Mouse (Mus musculus): ENCODE measurements around the gene Isyna1.
A peak's percentile ranks its signal among the peaks of the same experiment; 100 is the strongest.

Isyna1 gene

DNA sequence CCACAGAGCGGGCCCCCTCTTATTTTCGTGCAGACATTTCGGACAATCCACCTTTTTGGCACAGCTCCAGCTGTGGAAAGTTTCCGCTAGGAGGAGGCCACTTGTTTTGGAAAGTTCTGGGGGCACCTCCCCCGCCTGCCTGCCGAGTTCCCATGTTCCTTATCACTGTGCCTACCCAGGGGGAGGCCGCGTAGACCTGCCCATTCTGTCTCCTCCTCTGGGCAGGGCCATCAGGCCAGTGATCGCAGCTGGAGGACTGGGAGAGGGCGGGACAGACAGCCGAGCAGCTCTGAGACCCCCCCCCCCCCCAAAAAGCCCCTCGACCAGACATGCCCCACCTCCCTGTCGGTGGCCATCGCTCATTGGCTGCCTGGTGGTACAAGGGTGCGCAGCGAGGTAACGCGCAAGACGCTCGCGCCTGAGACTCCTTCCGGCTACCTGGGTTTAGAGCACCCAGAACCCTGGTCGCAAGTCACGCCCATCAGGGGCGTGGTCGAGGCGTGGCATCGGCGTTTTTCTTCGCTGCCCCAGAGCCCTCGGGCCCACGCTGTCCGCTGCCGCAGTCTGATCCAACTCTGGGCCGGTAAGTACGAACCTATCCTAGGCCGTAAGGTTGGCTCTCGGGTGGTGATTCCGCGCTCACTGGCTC, at the start of gene Isyna1:
TSS of gene Isyna1 (plus strand) at position 413 of the 649 bp plus-strand sequence.
- peak; percentile 87 for DNase-seq (ENCODE audit: low spot score)

DNA sequence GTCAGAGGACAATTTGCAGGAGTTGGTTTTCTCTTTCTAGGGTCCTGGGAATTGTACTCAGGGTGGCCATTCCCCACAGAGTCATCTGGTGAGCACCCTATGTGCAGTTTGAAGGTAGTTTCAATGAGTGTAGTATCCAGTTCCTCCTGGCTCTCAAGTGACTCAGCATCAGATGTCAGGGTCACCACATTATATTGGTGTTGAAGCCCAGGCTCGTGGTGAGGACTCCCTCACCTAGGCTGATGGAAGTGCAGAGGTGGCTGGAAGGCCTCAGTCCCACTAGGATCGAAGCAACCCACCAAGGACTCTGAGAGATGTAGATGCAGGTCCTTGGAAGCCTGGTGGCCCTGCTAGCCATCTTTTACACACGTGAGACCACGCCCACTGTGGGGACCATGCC, 47.8 kb upstream of the Isyna1 start:
- DNase-seq (ENCODE audit: low spot score): no peak

DNA sequence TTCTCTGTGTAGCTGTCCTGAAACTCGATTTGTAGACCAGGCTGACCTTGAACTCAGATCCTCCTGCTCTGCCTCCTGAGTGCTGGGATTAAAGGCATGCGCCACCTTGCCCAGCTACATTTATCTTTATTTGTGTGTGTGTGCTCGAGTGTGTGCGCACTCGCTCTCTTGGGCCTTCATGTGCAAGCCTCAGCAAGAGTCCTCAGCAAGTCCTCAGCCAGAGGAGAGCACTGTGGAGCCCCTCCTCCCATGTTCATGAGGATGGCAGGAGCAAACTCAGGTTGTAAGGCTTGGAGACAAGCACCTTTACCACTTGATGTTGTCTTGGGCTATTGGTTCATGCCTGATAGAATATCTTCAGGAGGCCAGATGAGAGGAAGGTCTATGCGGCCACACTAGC, 46.4 kb upstream of the Isyna1 start:
- no peak for DNase-seq (ENCODE audit: low spot score)

DNA sequence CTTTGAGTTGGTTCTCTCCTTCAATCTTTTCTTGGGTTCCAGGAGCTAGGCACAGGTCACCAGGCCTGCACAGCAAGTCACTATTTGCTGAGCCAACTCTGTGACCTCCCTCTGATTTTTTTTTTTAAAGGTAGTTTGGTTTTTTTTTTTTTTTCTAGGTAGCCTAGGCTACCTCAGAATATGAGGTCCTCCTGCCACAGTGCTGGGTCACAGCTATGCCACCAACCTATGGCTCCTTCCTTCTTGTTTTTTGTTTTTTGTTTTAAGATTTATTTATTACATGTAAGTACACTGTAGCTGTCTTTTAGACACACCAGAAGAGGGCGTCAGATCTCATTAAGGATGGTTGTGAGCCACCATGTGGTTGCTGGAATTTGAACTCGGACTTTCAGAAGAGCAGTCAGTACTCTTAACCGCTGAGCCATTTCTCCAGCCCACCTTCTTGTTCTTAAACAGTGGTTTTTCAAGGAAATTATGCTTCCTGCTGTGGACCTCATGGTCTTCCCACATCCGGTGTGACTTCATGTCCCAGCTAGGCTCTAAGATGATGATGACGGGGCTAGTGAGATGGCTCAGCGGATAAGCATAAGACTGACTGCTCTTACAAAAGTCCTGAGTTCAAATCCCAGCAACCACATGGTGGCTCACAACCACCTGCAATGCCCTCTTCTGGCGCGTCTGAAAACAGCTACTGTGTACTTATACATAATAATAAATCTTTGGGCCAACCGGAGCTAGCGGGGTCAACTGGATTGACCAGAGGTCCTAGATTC, 44.6 kb upstream of the Isyna1 start:
- DNase-seq (ENCODE audit: low spot score): no peak

DNA sequence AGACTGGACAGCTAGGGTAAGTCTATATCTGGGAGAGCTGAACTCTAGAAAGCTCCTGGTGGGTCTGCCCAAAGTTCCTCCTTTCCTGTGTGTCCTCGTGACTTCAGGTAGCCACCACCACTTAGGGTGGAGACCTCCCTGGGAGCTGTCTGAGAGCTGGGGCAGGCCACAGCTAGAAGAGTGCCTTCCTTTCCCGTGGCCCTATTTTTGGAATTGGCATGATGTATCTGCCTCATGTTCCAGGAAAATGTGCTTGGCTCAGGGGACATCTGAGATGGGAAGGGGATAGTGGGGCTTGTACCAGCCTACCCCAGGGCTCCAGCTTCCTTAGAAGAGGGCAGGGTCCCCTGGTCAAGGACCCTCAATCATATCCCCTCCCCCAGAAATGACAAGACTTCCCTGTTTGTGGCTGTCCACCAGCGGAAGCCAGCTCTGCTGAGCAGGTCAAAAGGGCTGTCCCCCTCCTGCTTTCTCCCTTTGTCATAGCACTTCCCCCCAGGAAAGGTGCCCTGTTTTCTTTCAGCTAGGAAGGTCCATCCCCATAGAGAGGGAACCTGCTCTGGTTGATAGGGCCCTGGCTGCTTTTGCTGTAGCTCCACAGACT, 42.5 kb upstream of the Isyna1 start:
- DNase-seq (ENCODE audit: low spot score): no peak

DNA sequence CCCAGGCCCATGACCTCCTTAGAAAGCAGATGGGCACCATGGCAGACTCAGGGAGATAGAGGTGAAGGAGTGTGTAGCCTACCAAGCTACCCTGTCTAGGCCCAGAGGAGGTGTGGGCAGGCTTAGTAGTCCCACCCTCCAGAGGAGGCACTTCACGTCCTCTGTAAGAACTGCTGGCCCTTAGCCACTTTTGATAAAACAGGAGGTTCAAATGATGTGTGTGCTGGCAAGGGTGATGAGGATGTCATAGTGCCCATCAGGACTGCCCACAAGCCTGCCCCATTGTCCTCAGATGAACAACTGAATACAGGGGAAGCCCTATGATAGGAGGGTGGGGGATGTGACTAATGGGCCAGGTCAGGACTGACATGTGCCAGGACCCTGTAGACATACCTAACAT, 41.3 kb upstream of the Isyna1 start:
- no peak for DNase-seq (ENCODE audit: low spot score)

DNA sequence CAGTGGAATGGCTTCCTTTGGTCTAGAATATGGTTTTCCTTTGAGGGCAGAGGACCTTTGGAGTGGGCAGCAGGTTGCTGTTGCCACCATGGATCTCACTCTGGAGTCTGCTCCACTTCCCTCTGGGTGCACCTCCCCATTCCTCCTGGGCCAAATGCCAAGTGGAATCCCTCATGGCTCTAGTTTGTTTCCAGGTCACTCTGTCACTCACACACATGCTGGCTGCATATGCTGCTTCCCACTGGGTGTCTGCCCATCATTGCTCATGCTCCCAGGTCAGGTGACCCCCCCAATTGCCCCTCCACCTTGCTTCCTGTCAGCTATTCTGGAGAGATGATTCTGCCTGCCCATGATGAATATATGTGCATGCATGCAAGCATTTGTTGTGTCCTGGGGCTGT, 40.4 kb upstream of the Isyna1 start:
- DNase-seq (ENCODE audit: low spot score): peak; percentile 89

DNA sequence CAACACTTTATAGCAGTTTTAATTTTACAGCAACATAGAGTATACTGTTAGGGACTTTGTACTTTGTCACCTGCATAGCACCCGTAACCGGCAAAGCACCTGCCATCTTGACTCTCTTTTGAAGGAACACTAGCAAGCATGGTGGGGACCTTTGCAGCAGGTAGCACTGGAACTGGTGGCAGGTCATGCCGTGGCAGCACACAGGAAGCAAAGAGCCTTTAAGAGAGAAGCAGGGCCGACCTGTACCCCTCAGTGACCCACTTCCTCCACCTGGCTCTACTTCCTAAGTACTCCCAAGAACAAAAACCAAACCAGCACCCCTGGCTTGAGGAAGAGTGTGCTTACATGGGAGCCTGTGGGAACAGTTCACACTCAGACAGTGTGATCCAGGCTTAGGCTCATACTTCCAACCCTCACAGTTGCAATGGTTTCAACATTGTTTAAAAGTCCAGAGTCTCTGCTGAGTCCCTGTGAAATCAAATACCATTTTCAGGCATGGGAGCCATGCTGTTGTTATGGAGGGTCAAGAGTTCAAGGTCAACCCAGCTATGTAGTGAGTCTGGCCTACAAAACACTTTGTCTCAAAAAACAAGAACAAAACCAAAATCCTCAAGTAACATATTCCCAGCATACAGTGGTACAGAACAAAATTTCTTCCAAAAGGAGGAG, 39.0 kb upstream of the Isyna1 start:
- no peak for DNase-seq (ENCODE audit: low spot score)

DNA sequence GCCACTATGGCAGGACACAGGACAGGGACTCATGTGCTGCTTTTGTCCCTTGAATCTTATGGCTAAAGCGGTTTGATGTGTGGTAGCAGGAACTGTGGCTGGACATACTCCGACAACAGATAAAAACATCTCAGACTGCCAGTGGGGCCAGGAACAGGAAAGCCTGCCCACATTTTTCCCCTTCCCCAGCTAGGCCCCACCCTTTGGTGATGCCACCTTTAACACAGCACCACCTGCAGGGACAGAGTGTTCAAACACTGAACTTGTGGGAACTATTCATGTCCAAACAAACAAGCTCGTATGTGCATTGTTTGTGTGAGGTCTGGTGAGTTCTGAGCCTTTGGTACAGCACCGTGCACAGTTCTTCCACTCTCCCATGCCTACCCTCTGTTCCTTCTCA, 35.8 kb upstream of the Isyna1 start:
- DNase-seq (ENCODE audit: low spot score): no peak

DNA sequence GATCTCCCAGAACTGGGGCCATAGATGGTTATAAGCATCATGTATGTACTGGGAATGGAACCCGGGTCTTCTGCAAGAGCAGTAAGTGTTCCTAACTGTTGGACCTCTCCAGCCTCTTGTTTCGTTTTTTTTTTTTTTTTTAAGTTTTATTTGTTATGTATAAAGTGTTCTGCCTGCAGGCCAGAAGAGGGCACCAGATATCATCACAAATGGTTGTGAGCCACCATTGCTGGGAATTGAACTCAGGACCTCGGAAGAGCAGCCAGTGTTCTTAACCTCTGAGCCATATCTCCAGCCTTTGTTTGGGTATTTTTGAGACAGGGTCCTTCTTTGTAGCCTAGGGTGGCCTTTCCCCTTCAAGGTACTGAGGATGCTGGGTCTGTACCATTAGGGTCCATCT, 35.2 kb upstream of the Isyna1 start:
- no peak for DNase-seq (ENCODE audit: low spot score)

DNA sequence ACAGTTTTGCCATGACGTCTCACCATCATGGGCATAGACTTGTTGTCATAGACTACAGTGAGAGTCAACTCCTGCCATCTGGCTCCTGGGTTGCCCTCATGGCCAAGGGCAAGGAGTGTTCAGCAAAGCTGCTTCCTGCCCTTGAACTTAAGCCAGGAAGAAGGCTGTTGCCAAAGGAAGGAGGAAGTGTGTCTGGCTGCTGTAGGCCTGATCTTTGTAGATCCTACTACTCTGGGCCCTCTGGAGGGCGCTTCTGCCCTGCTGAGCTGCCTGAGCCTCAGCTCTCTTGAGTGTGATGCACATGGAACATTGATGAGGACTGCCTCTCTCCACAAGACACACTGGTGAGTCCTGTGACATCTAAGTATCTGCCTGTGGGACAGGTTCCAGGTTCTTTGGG, 34.1 kb upstream of the Isyna1 start:
- DNase-seq (ENCODE audit: low spot score): peak; percentile 59

DNA sequence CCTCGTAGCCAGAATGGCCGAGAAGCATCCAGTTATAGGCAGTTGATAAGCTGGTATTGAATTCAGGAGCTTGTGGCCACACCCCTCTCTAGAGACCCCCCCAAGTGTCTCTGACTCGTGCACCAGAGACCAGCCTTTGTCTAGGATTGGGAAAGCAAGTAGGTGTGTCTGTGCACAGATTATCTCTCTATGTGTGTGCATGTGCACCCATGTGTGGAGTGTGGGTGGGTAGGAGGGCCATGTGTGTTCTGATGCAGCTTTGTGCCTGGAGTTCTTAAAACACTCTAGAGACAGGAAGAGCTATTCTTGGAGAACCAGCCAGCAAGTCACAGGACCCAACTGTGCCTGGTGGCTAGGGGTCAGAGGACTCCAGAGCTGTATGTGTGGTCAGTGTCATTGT, 33.6 kb upstream of the Isyna1 start:
- no peak for DNase-seq (ENCODE audit: low spot score)

DNA sequence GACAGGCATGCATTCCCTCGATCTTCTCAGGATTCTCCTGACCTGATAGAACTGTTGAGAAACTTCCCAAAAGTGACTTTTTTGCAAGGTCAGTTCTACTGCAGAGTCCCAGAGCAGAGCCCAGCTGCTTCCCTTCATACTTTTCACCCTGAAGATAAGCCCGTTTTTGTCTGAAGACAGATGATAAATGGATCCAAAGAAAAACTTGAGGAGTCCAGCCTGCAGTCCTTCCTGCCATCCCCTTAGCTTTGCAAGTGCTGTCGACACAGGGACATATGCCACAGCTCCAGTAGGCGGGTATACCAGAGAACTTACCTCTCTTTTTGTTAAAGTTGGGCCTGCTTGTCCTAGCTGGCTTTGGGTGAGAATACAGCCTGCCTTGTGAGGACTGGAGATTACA, 32.8 kb upstream of the Isyna1 start:
- DNase-seq (ENCODE audit: low spot score): no peak

DNA sequence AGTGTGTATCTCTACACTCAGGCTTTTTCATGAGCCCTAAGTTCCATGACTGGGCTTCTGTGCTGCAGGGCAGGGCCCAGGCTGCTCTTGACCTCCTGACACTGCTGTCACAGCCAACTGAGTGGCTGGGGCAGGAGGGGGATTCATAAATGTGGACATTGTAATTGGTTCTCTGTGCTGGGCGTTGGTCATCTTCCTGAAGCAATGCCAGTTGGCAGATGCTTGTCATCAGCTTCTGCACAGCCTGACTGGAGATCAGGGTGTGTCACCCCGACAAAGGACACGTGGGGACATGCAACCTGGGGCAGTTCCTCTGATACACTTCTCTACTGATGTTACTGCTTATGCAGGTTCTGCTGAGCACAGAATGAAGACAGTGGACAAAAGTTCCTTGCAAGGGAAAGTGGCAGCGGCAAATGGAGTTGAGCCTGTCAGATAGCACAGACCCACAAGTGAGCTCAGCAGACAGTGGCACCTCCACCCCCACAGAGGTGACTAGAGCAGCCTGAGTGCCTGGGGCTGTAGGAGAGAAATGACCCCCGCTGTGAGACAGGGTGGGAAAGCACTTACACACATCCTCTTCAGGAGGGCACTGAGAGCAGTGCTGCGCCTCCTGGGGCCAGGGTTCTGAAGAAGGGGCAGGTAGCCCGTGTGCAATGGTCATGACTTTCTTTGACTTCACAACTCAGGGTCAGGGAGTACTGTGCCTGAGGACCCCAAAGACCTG, 32.2 kb upstream of the Isyna1 start:
- DNase-seq (ENCODE audit: low spot score): peak; percentile 81

DNA sequence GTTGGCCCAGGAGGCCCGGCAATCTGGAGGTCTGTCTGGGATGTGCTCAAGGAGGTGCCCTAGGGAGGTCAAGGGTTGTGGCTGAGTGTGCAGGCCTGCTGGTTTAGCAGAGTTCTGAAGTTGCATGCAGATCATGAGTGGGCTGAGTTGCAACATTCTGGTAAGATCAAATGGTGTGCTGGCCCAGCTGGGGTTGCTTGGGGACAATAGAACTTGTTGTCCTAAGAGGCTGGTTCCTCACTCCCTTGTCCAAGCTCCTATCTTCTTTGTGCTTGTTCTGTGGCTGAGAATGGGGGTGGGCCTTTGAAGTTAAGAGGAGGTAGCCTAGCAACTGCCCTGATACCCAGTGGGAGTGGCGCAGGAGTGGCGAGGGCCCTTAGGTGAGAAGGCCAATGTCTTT, 31.4 kb upstream of the Isyna1 start:
- DNase-seq (ENCODE audit: low spot score): peak; percentile 71

DNA sequence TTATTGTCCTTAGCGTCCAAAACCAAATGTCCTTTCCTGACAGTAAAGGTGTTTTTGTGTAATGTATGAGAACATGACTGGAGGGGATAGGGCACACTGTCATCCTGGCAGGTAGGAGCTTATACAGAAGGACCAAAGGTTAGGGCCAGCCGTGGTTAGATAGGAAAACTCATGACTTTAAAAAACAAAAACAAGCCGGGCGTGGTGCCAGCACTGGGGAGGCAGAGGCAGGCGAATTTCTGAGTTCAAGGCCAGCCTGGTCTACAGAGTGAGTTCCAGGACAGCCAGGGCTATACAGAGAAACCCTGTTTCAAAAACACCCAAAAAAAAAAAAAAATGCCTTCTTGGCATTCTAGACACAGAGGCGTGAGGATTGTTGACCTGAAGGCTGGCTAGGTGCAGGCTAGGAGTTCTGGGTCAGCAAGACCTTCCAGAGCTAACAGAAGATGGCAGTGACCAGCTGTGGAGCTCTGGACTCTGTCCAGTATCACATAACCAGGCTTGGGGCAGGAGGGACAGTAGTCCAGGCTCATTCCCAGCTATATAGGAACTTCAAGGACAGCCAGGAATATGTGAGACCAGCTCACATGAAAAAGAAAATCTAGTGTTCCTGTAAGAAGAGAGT, 30.3 kb upstream of the Isyna1 start:
- no peak for DNase-seq (ENCODE audit: low spot score)

DNA sequence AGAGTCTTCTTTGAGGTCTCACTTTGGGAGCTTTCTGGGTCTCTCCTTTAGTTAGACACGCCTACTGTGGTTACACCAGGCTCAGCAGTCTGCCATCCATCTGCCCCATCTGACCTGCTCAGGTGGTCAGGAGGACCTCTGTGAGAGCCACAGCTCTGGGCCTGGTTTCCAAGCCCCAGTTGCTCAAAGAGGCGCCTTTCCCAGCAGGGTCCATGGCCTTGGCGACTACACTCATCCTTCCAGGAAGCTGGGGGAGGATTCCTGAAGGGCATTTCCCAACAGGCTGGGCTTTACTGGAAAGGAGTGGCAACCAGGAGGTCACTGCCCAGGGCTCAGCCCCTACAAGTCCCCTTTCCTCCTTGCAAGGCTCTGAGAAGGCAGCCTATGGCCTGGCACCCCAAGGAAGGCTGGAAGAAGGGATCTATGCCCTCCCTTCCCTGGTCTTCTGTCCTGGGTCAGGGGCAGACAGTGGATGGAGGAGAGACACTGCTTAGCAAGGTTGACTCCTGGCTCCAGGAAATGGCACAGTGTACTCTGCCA, 29.4 kb upstream of the Isyna1 start:
- DNase-seq (ENCODE audit: low spot score): no peak

DNA sequence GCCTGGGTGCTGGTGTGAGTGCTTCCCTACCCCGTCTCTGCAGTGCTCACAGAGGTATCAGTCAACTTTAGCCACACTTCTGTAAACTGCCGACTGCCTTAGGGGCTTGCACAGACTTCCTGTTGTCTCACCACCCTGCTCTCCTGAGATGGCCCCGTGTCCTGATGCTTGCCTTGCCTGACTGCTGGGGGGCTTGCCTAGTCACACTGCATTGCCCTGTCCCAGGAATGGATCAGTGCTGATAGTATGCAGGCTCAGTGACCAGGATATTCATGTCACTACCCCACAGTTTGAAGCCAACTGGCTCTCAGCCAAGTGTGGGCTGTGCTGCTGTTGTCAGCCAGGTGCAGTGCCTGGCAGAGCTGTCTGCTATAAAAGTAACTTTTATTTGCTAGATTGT, 28.6 kb upstream of the Isyna1 start:
- no peak for DNase-seq (ENCODE audit: low spot score)

DNA sequence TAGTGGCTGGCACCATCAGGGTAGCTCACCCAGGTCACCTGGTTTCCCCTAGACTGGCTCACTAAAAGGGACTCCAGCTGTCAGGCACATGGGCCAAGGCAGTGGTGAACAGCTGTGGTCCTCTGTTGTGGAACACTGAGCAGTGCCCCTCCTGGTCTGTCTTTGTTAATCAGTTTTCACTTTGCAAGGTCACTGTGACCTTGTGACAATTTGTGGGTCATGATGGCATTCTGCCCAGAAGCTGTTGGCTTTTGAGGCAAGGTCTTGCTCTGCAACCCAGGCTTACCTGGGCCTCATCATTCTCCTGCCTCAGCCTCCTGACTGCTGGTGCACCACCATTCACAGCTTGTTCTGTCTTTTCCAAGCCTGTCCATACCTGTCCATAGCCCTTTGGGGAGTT, 23.8 kb upstream of the Isyna1 start:
- no peak for DNase-seq (ENCODE audit: low spot score)

DNA sequence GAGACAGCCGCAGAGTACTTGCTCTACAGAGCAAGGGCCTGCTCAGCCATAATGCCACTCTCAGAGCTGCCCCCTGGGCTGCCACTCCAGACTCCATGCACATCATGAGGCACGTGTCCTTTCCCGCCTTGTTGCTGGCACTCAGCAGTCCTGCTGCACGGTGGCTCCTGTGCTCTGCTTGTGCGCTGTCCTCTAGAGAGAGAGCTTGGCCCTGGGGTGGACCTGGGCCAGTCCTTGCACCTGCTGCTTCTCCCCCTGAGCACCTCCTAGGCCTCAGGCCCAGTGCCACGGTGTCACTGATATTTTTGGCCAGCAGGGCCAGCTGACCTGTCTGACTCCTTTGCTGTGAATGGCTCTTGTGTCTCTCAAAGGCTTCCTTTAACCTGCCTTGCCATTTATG, 23.2 kb upstream of the Isyna1 start:
- DNase-seq (ENCODE audit: low spot score): no peak

DNA sequence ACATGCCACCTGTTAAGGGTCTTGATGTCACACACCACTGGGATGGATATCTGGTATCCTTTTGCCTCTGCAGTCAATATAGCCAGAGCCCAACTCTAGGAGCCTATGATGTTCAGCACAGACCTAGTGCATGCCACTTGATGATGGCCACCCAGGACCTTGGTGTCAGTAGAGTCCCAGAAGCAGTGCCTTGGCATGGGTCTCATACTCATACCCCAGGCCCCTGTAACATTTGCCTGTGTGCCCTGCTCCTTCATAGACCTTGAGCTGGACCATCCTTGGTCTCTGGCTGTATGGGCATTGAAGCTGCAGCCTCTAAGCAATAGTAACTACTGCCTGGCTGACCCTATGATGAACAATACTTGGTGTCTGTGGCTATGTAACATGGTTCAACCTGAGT, 19.9 kb upstream of the Isyna1 start:
- no peak for DNase-seq (ENCODE audit: low spot score)

DNA sequence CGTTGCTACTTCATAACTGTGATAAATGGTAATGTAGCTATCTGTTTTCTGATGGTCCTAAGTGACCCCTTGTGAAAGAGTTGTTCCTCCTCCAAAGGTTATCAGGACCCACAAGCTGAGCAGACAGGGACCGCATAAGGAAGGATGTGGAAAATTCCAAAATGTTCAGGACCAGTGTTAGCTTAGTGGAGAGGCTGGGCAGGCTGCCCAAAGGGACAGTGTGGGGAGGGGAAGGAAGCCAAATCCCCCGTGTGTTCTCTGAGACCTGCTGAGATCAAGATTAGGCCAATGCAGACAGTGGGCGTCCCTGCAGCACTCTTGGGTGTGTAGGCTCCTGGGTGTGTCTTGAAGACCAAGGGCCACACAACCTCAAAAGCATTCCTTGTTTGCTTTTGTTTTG, 19.3 kb upstream of the Isyna1 start:
- no peak for DNase-seq (ENCODE audit: low spot score)
